Mouse (Mus musculus) embryonic facial prominence, embryonic 12.5 days (tissue): Measurements from ENCODE around the gene Rab3il1. TPM values are rescaled to one million over a fixed set of nuclear protein-coding genes. Genes with fewer than 3 reads are reported as not detected.

ENCODE experiments used
- ATAC-seq: fragments of 200-750 bp; cut with Nextera tagmentation; 2 replicates; pipeline ENCODE4 v1.8.0; 2017; ENCODE audit not compliant: insufficient number of reproducible peaks, insufficient read depth, low FRiP score, low TSS enrichment
- H3K27ac ChIP-seq: fragments of 300-500 bp; sonication (generic); 2 replicates; pipeline ENCODE4 v1.5.1; 2016; ENCODE audit warnings: mild to moderate bottlenecking
- H3K27me3 ChIP-seq: fragments of 300-500 bp; sonication (generic); 2 replicates; pipeline ENCODE4 v1.6.1; 2016; ENCODE audit warnings: mild to moderate bottlenecking, moderate library complexity
- H3K36me3 ChIP-seq: fragments of 300-500 bp; sonication (generic); 2 replicates; pipeline ENCODE4 v1.6.1; 2016; ENCODE audit warnings: mild to moderate bottlenecking
- H3K4me1 ChIP-seq: fragments of 300-500 bp; sonication (generic); 2 replicates; pipeline ENCODE4 v1.6.1; 2016
- H3K4me2 ChIP-seq: fragments of 300-500 bp; sonication (generic); replicated peaks from 2 replicates; pipeline ENCODE4 v1.6.1; 2016; ENCODE audit warnings: mild to moderate bottlenecking, moderate library complexity
- H3K4me3 ChIP-seq: fragments of 300-500 bp; sonication (generic); 2 replicates; pipeline ENCODE4 v1.5.1; 2016; ENCODE audit warnings: mild to moderate bottlenecking
- H3K9ac ChIP-seq: fragments of 300-500 bp; sonication (generic); 2 replicates; pipeline ENCODE4 v1.6.1; 2016; ENCODE audit warnings: mild to moderate bottlenecking, moderate library complexity
- H3K9me3 ChIP-seq: fragments of 300-500 bp; sonication (generic); 2 replicates; pipeline ENCODE4 v1.6.1; 2016; ENCODE audit warnings: mild to moderate bottlenecking, moderate library complexity
- WGBS: fragments of 180-500 bp; shearing (Covaris S2); methylation state at CpG from one replicate; pipeline ENCODE4 v1.1.7; 2016; 5-methylcytosine and 5-hydroxymethylcytosine counted together
- polyA plus RNA-seq: library from polyadenylated mRNA; unstranded; fragments of >200 nt; fragmentation: Nextera tagmentation; extraction: Ambion mirVana; gene quantifications from 2 replicates; pipeline ENCODE4 v1.2.1, GENCODE M21; 2016

Rab3il1 gene
- 48.0 and 50.0 TPM in 2 replicates for polyA plus RNA-seq

DNA sequence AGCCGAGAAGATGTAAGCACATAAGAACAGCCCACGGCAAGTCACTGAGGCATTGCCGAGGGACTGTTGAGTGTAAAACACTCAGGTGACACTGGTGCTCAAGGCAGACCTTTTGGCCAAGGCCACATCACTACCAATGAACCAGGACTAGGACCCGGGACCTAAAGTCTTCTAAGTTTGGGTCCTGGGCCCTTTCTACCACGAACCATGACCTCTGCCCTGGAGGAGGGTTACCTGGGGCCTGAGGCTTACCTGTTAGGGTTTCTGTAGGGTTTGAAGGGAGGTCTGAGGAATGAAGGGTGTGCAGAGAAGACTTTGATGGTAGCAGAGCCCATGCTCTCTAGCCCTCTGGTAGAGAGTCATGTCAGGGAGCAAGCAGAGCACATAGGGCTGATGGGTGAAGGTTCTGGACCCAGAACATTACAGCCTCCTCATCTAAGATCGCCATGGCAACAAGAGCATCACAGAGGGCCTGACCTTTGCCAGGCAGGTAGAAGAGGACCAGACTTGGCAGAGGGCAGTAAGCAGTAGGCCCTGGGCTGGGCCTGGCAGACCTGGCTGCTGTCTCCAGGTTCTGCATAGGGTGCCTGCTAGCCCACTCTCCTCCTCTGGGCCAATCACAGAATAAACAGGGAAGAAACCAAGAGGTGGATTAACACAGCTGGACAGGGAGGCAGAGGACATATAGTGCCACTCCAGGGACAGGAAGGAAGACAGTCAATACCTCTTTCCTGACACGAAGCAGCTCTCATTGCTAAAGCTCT is at the start of gene Rab3il1, which contains the start of gene Best1:
Gene Rab3il1 (plus strand): TSS at position 464 of the 764 bp plus-strand sequence.
Gene Best1 (minus strand): TSS at position 428 of the 764 bp plus-strand sequence.
- no peaks in the 10 kb centered on the region for H3K27me3 ChIP-seq
- no peak for ATAC-seq

DNA sequence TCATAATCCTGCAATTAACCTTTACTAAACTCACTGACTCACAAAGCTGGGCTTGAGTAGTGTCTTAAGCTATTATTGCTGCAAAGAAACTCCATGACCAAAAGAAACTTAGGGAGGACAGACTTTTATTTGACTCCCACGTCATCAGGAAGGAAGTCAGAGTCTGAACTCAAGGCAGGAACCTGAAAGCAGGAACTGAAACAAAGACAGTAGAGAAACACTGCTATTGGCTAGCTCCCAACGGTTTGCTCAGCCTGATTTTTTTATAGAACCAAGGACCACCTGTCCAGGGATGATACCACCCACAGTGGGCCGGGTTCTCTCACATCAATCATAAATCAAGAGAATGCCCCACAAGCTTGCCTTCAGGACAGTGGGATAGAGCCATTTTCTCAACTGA is 49.1 kb upstream of the Rab3il1 start:
- peaks cover 13% of the 10 kb centered on the region for H3K4me1 ChIP-seq
- H3K9me3 ChIP-seq: no peaks in the 10 kb centered on the region
- no peak overlapping the region for H3K9ac ChIP-seq
- WGBS: 73% methylated on average over 3 of the region's 3 CpGs
- no peak for ATAC-seq
- no peak overlapping the region for H3K4me2 ChIP-seq
- no peaks in the 10 kb centered on the region for H3K27me3 ChIP-seq
- H3K36me3 ChIP-seq: no peaks in the 10 kb centered on the region
- no peak overlapping the region for H3K27ac ChIP-seq
- no peak overlapping the region for H3K4me3 ChIP-seq

More for the DNA sequence above, at the start of gene Rab3il1, which contains the start of gene Best1:
- no peaks in the 10 kb centered on the region for H3K4me1 ChIP-seq
- no peak within 1 kb of the TSS for H3K9ac ChIP-seq
- 76% methylated on average over 7 of the region's 7 CpGs for WGBS
- no peaks in the 10 kb centered on the region for H3K9me3 ChIP-seq
- H3K36me3 ChIP-seq: no peaks in the 10 kb centered on the region
- H3K4me2 ChIP-seq: no peak within 1 kb of the TSS
- H3K27ac ChIP-seq: no peak within 1 kb of the TSS
- no peak within 1 kb of the TSS for H3K4me3 ChIP-seq

DNA sequence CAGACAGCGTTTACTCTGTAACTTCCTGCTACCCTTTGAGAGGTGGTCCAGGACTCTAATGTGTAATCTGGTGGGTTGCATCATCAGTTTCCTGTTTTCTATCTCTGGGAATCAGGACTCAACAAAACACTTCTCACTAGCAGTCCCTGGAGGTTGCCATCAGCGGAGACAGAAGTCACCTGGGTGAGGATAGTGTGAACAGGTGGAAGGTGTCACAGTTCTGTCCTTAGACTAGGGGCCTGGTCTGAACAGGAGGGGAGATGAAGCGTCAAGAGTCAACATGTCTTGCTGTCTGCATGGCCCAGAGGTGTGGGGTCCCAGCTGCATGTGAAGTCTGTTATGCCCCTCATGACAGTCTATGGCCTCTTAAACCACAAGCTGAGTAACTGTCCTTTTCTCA is 48.6 kb upstream of the Rab3il1 start:
- Histone ChIP-seq H3K27me3 (no peaks in the 10 kb centered on the region), H3K36me3 (no peaks in the 10 kb centered on the region), H3K4me3 (no peak overlapping the region), H3K4me2 (no peak overlapping the region), H3K27ac (no peak overlapping the region), H3K9me3 (no peaks in the 10 kb centered on the region), H3K4me1 (peaks cover 13% of the 10 kb centered on the region), H3K9ac (no peak overlapping the region)
- no peak for ATAC-seq
- WGBS: 83% methylated on average over 3 of the region's 3 CpGs

DNA sequence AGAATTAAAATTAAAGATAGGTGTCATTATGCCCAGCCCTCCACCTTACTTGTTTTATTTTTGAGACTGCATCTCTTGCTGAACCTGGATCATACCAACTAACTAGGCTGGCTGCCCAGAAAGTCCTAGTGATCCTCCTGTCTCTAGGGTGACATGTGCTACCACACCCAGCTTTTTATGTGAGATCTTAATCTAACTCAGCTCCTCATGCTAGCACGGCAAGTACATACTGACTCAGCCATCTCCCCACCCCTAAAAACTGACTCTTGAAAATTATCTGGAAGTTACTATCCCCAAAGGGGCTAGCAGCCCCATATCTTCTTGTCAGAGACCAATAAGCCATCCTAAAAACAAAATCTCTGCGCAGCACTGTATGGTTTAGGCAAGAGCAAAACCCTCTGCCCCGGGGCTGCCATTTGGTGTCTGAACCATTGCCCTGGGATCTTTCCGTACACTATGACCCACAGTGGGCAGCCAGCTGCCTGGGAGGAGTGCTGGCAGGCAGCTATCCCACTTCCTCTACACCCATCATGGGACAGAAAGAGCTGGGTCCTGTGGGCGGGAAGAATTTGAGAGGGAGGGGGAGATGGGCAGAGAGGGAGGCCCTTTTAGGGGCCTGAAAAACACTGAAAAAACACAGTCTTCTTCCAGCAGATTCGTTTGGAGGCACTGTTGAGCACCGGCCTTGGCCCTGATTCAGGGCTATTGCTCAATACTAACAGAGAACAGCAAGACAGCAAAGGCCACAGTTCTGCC is 47.2 kb upstream of the Rab3il1 start:
- 0 out of 2 replicates have a peak, but pooled peaks have one; percentile 64 for ATAC-seq
- Histone ChIP-seq H3K4me3 (no peak overlapping the region), H3K27ac (peak overlapping the region; percentile 86), H3K9me3 (no peaks in the 10 kb centered on the region), H3K27me3 (no peaks in the 10 kb centered on the region), H3K4me1 (peaks cover 13% of the 10 kb centered on the region), H3K36me3 (no peaks in the 10 kb centered on the region), H3K4me2 (no peak overlapping the region; the same call in 1 of the 2 replicates), H3K9ac (no peak overlapping the region)
- WGBS: 28% methylated on average over 7 of the region's 7 CpGs

DNA sequence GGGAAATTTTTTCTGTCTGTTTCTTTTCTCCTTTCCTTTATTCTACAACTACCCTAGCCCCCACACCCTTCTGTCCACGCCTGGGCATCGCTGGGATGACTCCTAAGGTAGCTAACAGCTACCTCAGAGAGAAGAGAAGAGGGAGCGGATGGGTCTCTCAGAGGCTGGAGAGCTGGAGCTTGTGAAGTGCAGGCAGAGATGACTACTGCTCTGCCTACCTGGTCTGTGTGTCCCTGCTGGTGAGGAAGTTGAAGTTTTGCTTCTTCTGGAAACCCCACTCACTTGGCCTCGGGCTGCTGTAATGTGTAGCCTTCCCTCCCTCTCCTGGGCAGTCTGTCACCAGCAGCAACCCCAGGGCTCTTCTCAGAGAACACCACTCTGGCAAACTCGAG is 46.7 kb upstream of the Rab3il1 start:
- Histone ChIP-seq H3K9me3 (no peaks in the 10 kb centered on the region), H3K36me3 (no peaks in the 10 kb centered on the region), H3K27me3 (no peaks in the 10 kb centered on the region), H3K9ac (no peak overlapping the region; the same call in 1 of the 2 replicates), H3K4me2 (no peak overlapping the region; the same call in 1 of the 2 replicates), H3K27ac (peak overlapping the region; percentile 86), H3K4me1 (peaks cover 13% of the 10 kb centered on the region), H3K4me3 (no peak overlapping the region)
- WGBS: 37% methylated on average over 5 of the region's 5 CpGs
- 0 out of 2 replicates have a peak, but pooled peaks have one; percentile 41 for ATAC-seq

DNA sequence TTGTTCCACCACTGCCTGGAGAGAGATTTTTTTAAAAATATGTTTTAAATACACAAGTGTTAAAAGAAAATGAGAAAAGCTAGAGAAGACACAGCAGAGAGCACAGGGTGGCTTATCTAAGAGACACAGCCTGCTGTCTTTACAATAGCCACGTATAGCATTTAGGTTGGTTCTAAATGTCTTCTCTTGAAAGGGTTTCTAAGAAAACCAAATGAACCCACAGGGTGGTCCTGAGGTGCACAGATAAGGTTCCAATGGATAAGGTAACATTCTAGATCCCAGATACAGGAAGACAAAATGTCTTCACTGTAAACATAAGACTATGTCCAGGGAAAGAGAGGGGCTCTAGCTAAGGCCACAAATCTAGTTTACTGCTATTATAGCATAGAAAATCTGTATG is 46.0 kb upstream of the Rab3il1 start:
- 91% methylated on average over 1 of the region's 1 CpGs for WGBS
- Histone ChIP-seq H3K4me3 (no peak overlapping the region), H3K27me3 (no peaks in the 10 kb centered on the region), H3K4me1 (peaks cover 13% of the 10 kb centered on the region), H3K27ac (no peak overlapping the region), H3K4me2 (no peak overlapping the region), H3K9me3 (no peaks in the 10 kb centered on the region), H3K36me3 (no peaks in the 10 kb centered on the region), H3K9ac (no peak overlapping the region)
- ATAC-seq: no peak

DNA sequence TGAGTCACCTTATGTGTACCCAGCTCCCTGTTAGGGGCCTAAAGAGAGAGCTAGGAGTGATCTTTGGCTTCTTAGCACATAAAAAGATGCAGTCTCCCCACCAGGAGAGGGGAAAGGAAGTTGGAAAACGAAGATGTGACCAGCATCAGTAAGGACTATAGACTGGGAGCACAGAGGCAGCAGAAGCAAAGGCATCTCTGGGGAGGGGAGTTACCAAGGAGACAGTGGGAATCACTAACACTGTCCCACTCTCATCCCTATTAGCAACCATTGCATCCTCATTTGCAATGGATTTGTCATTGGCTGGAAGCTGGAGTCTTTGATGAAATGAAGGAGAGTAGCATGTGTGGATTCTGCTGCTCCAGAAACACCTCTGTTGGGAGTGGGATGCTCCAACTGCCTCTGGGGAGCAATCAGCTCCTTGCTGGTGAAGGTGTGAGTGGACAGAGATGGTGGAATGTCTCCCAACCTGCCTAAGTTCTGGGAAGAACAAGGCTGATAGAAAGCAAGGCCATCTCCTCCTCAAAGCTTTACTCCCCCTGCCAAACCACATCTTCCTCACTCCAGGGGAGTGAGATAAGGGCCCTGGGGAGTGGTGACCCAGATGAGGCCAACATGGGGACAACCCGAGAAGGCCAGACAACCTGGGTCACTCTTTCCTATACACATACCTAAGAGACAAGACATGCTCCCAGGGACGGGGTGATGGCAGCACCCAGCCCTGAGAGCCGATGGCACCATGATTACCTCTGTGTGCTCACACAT is 44.7 kb upstream of the Rab3il1 start:
- no peak for ATAC-seq
- peaks cover 13% of the 10 kb centered on the region for H3K4me1 ChIP-seq
- H3K4me2 ChIP-seq: no peak overlapping the region
- H3K27me3 ChIP-seq: no peaks in the 10 kb centered on the region
- no peak overlapping the region for H3K27ac ChIP-seq
- H3K4me3 ChIP-seq: no peak overlapping the region
- H3K9me3 ChIP-seq: no peaks in the 10 kb centered on the region
- 77% methylated on average over 4 of the region's 4 CpGs for WGBS
- H3K36me3 ChIP-seq: no peaks in the 10 kb centered on the region
- H3K9ac ChIP-seq: no peak overlapping the region

DNA sequence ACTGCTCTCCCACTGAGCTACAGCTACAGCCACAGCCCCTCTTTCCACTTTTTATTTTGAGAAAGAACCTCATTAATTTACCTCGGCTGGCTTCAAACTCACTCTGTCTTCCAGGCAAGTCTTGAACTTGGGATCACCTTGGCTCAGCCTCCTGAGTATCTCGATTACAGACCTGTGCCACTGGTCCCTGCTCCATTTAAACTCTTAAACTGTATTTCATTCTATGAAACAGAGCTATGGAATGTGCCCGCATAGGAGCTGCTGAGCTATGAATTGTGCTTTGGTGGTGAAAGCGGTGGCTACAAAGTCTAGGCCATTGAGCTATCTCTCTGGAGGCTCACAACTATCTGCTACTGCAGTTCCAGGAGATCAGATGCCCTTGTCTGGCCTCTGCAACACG is 43.5 kb upstream of the Rab3il1 start:
- no peak overlapping the region for H3K27ac ChIP-seq
- no peak overlapping the region for H3K4me2 ChIP-seq
- H3K4me1 ChIP-seq: peaks cover 13% of the 10 kb centered on the region
- 89% methylated on average over 5 of the region's 5 CpGs for WGBS
- ATAC-seq: no peak
- no peaks in the 10 kb centered on the region for H3K36me3 ChIP-seq
- no peak overlapping the region for H3K9ac ChIP-seq
- H3K27me3 ChIP-seq: no peaks in the 10 kb centered on the region
- no peaks in the 10 kb centered on the region for H3K9me3 ChIP-seq
- no peak overlapping the region for H3K4me3 ChIP-seq

DNA sequence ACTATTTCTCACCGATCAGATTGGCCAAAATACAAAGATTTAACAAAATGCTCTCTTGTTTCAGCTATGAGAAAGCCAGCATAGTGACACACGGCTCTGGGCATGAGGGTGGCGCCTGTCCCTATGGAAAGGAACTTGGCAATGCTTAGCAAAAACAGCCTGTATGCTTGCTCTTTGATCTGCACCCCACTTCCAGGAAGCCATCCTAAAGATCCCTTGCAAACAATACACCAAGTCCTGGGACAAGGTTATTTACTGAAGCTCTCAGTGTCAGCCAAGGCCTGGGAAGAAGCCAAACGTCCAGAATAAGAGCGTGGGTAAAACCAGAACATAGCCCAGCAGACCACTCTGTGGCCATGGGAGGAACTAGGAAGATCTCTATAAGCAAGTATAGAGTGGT is 40.7 kb upstream of the Rab3il1 start:
- 84% methylated on average over 5 of the region's 5 CpGs for WGBS
- Histone ChIP-seq H3K4me3 (no peak overlapping the region), H3K36me3 (no peaks in the 10 kb centered on the region), H3K4me1 (no peaks in the 10 kb centered on the region), H3K4me2 (no peak overlapping the region), H3K27ac (no peak overlapping the region), H3K27me3 (no peaks in the 10 kb centered on the region), H3K9ac (no peak overlapping the region), H3K9me3 (no peaks in the 10 kb centered on the region)
- no peak for ATAC-seq

DNA sequence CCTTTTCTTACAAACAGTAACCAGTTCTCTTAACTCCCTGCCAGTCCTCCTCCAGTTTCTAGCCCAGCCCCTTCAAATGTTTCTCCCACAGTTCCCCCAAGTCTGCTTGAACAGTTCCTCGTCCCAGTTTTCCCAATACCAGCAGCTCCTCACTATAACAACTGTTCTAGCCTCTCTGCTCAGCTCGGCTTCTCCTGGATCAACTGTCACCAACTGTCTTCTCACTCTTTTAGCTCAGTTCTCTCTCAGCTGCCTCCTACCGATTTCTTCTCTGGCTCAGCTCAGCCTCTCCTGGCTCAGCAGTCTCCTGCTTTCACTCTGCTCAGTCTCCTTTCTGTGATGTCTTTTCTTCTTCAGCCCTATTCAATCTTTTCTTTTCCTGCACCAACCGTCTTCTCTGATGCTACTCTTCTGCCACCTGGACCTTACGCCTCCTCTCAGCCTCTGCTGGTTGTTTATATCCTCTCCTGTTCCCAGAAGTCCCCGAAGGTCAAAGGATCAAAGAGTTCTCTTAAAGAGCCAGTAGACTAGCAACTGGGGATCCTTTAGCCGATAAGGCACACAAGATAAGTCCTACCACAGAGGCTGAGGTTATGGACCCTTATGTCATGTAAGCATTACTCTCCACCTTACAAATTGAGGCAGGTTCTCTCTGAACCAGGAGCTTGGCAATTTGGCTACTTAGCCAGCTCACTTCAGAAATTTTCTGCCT is 37.1 kb upstream of the Rab3il1 start:
- no peak for ATAC-seq
- 31% methylated on average over 7 of the region's 7 CpGs for WGBS
- no peaks in the 10 kb centered on the region for H3K9me3 ChIP-seq
- no peak overlapping the region for H3K4me2 ChIP-seq
- no peaks in the 10 kb centered on the region for H3K27me3 ChIP-seq
- H3K27ac ChIP-seq: no peak overlapping the region
- H3K4me3 ChIP-seq: no peak overlapping the region
- no peaks in the 10 kb centered on the region for H3K4me1 ChIP-seq
- no peak overlapping the region for H3K9ac ChIP-seq
- H3K36me3 ChIP-seq: no peaks in the 10 kb centered on the region
